Mouse (Mus musculus) MN1 (cell line): ENCODE results near the gene Exoc8.

ENCODE experiments used
- DNase-seq: peaks from one replicate; pipeline ENCODE4 v3.0.0-alpha.2; 2016; ENCODE audit warnings: low spot score

Exoc8 gene

GRCm38 (mm10) chr8:124897386-124898250 lies at the start of gene Exoc8, which contains the start of gene Sprtn:
TSS of gene Exoc8 (minus strand) at chr8:124897705.
TSS of gene Sprtn (plus strand) at chr8:124897886.
- peak; percentile 99 for DNase-seq

- no peak for DNase-seq
Measured at GRCm38 (mm10) chr8:124944406-124944805, 46.9 kb upstream of the Exoc8 start.

- DNase-seq = no peak
Measured at GRCm38 (mm10) chr8:124943801-124944200, 46.3 kb upstream of the Exoc8 start.

GRCm38 (mm10) chr8:124937293-124937692 lies 39.8 kb upstream of the Exoc8 start:
- no peak for DNase-seq

GRCm38 (mm10) chr8:124936699-124937098 lies 39.2 kb upstream of the Exoc8 start:
- no peak for DNase-seq

GRCm38 (mm10) chr8:124935116-124935515 lies 37.6 kb upstream of the Exoc8 start:
- DNase-seq = no peak

- DNase-seq = no peak
Measured at GRCm38 (mm10) chr8:124932435-124932834, 34.9 kb upstream of the Exoc8 start.

GRCm38 (mm10) chr8:124930649-124931048 lies 33.1 kb upstream of the Exoc8 start:
- no peak for DNase-seq

- DNase-seq = no peak
Measured at GRCm38 (mm10) chr8:124930086-124930485, 32.6 kb upstream of the Exoc8 start.

GRCm38 (mm10) chr8:124929006-124929405 lies 31.5 kb upstream of the Exoc8 start:
- no peak for DNase-seq

GRCm38 (mm10) chr8:124926351-124926771 lies 28.9 kb upstream of the Exoc8 start:
- peak; percentile 72 for DNase-seq

- DNase-seq = no peak
Measured at GRCm38 (mm10) chr8:124925544-124926266, 28.2 kb upstream of the Exoc8 start.

GRCm38 (mm10) chr8:124923971-124924652 lies 26.6 kb upstream of the Exoc8 start:
- DNase-seq = no peak

- DNase-seq = no peak
Measured at GRCm38 (mm10) chr8:124922490-124923089, 25.1 kb upstream of the Exoc8 start.

- DNase-seq = no peak
Measured at GRCm38 (mm10) chr8:124921369-124922279, 24.1 kb upstream of the Exoc8 start.

- DNase-seq = no peak
Measured at GRCm38 (mm10) chr8:124917741-124918484, 20.4 kb upstream of the Exoc8 start.

- no peak for DNase-seq
Measured at GRCm38 (mm10) chr8:124914061-124914460, 16.6 kb upstream of the Exoc8 start.

GRCm38 (mm10) chr8:124911938-124912872 lies 14.7 kb upstream of the Exoc8 start:
- DNase-seq = no peak

GRCm38 (mm10) chr8:124910349-124910748 lies 12.8 kb upstream of the Exoc8 start:
- DNase-seq = no peak
